Mouse (Mus musculus): ENCODE measurements around the gene Gria4.
"Not testable (repeated sequence)": the region's sequence is repeated elsewhere in the genome, so short reads cannot be mapped to it uniquely, and the experiment has no call there.

Gria4 gene

GRCm38 (mm10) chr9:4573596-4573995, 222.4 kb downstream of the Gria4 start:
- in situ Hi-C loops (cut with MboI, MseI): no loop called here

- in situ Hi-C loops (cut with MboI, MseI): no loop called here
Observed at GRCm38 (mm10) chr9:4555415-4555959, 240.5 kb downstream of the Gria4 start.

DNA sequence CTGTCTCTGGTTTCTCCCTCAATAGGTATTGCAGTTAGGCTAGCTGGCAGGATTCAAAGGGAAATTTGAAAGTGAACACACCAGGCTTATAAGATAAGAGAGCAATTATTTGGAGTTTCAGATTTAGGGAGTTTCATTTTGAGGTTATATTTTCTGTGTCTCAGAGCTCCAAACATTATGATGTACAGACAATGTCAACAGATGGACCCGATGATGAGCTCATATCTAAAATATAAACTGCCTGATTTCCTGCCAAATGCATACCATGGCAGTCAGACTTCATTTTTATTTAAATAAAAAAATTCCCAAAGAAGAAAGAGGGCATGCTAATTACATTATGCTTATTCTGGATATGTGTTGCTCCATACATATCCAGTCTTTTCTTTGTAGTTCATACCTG, 256.8 kb downstream of the Gria4 start:
- in situ Hi-C loops (cut with MboI, MseI): no loop called here

- in situ Hi-C loops (cut with MboI, MseI): no loop called here
Observed at GRCm38 (mm10) chr9:4536514-4537150, 259.4 kb downstream of the Gria4 start.

- in situ Hi-C loops (cut with MboI, MseI): no loop called here
Observed at GRCm38 (mm10) chr9:4514563-4514885, 281.5 kb downstream of the Gria4 start.

DNA sequence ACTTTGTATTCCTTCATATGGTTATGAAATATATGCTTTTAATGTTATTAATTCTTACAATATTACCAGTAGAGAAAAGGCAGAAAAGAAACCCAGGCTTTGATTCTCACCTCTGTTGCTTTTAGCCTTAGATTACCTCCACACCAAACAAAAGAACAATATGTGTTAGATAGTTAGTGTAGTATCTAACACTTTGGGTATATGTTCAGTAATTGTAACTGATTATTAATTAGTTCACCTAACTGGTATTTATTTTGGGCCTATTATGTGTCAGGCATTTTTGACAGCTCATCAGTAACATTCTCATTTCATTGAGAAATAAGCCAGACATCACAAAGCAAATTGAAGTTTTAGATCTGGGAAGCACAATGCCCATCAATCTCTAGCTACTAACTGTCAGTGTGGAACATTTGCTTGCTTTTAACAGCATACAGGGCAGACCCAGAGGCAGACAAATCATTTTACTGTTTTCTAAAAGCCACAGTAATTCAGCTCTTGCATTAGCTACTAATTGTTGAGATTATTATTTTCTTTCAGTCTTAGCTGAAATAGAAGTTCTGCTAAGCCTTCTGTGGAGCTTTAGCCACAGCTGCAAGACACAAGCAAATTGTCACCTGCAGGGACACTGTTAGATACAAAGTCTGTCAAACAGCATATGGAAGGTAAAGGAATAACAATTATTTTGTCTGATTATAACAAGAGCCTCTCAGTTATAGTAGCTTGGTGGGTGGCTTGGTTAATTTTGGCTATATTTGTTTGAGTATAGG, 282.1 kb downstream of the Gria4 start:
- in situ Hi-C loops (cut with MboI, MseI): no loop called here

GRCm38 (mm10) chr9:4506086-4506485, 289.9 kb downstream of the Gria4 start:
- in situ Hi-C loops (cut with MboI, MseI): no loop called here

DNA sequence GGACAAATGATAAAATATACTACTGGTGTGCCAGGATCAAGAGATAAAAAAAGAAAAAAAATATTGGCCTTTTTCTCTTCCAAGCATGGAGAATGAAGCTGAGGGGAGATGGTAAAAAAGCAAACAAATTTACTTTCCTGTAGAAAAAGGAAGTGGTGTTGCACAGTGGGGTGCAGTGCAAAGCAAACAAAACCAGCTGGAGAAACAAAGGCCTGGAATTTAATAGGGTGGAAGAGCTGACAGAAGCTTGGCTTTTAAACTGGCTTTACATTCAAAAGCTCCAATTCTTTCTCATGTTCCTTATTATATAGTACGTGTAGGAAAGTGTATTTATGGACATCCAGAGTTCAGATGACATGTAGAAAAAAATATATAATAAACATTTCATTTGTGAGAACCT, 290.9 kb downstream of the Gria4 start:
- in situ Hi-C loops (cut with MboI, MseI): no loop called here

DNA sequence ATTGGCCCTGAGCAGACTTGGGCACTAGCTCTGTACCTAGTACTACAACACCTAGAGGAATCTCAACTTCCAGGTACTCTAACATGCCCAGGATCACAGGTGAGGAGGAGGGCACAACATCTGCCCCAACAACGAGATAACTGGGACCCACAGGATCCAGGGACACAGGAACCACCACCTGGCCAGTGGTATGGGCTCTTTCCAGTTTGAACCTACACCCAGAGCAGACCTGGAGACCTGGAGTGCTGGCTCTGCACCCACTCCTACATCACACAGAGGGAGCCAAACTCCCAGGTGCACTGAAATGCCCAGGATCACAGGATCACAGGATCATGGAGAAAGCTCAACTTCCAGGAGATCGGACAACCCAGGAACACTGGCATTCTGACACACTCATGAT, 309.6 kb downstream of the Gria4 start:
- in situ Hi-C loops (cut with MboI, MseI): no loop called here

- in situ Hi-C loops (cut with MboI, MseI): no loop called here
Observed at GRCm38 (mm10) chr9:4484502-4484901, 311.5 kb downstream of the Gria4 start.

GRCm38 (mm10) chr9:4470791-4471190, 325.2 kb downstream of the Gria4 start:
- in situ Hi-C loops (cut with MboI, MseI): no loop called here

- in situ Hi-C loops (cut with MboI, MseI): no loop called here
Observed at GRCm38 (mm10) chr9:4459456-4460070, 336.5 kb downstream of the Gria4 start.

- in situ Hi-C loops (cut with MboI, MseI): no loop called here
Observed at GRCm38 (mm10) chr9:4458193-4458592, 337.8 kb downstream of the Gria4 start.

DNA sequence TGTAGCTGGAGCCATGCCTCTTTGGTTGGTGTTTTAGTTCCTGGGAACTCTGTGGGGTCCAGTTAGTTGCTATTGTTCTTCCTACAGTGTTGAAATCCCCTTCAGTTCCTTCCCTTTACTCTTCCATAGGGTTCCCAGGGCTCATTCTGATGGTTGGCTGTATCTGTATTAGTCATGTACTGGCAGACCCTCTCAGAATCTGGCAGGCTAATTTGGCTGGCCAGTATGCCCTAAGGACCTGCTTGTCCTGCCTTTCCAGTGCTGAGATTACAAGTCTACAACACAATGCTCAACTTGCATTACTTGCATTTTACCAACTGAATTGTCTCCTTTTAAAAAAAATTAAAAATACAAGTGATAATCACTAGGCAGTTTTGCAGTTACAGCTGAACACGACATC, 338.4 kb downstream of the Gria4 start:
- in situ Hi-C loops (cut with MboI, MseI): no loop called here

DNA sequence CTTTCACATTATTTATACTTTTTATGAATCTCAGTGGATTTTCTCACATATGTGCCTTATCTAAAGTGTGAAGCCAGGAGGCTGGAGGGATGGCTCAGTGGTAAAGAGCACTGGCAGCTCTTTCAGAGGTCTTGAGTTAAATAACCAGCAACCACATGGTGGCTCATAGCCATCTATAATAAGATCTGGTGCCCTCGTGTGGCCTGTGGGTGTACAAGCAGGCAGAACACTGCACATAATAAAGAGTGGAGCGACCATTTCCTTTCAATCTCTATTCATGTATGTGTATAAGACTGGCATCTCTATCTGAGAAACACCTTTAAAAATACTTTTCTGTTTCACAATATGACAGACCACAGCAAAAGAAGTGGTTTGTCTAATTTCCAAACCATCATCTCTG, 353.1 kb downstream of the Gria4 start:
- in situ Hi-C loops (cut with MboI, MseI): no loop called here

- in situ Hi-C loops (cut with MboI, MseI): not testable (repeated sequence)
Observed at GRCm38 (mm10) chr9:4400801-4401200, 395.2 kb downstream of the Gria4 start.

DNA sequence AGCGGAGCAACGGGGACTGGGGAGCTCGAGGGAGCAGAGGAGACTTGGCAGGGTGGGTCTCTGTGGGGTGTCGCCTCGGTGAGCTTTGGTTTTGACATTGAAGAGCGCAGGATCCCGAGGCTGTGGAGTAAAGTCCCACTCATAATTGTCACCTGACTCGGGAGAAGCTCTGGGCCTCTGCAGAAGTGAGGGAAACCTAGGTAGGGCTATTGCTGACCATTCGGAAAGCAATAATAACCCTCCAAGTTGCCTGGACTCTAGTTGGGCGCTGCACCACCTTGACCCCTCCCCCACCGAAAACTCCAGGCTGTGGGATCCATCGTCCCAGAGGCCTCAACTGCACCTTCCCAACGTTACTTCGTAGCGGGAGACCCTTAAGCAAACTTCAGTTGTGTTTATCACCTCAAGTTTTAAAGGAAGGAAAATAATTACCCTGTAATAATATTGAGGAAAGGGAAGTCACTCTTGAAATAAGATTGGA, 419.4 kb downstream of the Gria4 start:
- in situ Hi-C loops (cut with MboI, MseI): loop anchor here (5.0 kb wide), 1 partner anchor 69 kb away; the partner anchor contains the start of genes Aasdhppt and Kbtbd3

DNA sequence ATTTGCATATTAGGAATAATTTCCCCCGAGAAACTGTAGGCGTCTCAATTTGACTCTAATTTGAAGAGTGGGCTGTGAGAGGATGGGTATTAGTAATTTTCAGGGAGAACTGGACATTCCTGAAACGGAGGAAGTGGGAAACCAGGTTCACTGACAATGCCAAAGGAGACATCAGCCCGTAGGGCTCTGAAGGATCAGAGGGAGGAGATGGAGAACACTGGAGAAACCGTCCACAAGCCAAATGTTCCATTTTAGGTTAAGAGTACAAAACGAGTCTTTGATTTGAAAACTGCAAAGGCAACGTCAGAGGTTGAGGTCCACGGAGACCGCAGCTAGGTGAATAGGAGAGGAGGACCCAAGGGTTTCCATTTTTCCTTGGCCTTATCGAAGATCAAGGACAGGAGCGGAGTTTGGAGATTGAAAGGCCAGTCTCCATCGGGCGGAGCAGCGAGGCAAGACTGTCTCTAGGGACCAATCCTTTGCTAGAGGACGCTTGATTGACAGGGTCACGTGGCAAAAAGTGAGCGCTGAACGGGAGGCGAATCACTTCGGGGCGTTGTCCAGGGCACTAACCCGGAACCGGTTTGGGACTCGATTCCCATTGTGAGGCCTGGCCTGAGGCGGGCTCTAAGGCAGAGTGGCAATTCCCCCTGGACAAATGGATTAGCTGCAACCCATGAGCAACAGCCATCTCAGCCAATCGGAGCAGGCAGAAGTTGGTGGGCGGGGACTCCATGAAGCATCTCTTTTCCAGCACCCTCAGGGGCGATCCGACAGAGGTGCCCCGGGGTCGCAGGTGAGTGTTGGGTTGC, 420.0 kb downstream of the Gria4 start, which contains the start of gene Msantd4:
Gene Msantd4, plus strand, starts transcription at position 735 of the 812 bp plus-strand sequence.
- in situ Hi-C loops (cut with MboI, MseI): loop anchor here (5.0 kb wide), 1 partner anchor 69 kb away; the partner anchor contains the start of genes Aasdhppt and Kbtbd3
